Mouse (Mus musculus): ENCODE data around the gene Hmga1. TPM values are rescaled to one million over a fixed set of nuclear protein-coding genes. Genes with fewer than 3 reads are reported as not detected.

The Hmga1 gene
- total RNA-seq, 2 experiments from 2014 or later, result 47.6 to 52.8 TPM

GRCm38 (mm10) chr17:27610679-27611518, 54.6 kb downstream of the Hmga1 start:
- intact Hi-C loops (cut with DNase I), result loop anchor here (2.0 kb wide), 1 partner anchor 28 kb away; no protein-coding TSS in a partner anchor
- peak; percentile 77 to 96 for DNase-seq (ENCODE audit: low spot score in 2 of 2)

GRCm38 (mm10) chr17:27611519-27611884, 55.2 kb downstream of the Hmga1 start:
- intact Hi-C loops (cut with DNase I), result loop anchor here (2.0 kb wide), 1 partner anchor 27 kb away; no protein-coding TSS in a partner anchor
- peak in 1 of 2 experiments; percentile 50 for DNase-seq (ENCODE audit: low spot score in 2 of 2)

GRCm38 (mm10) chr17:27611994-27612393, 55.7 kb downstream of the Hmga1 start:
- intact Hi-C loops (cut with DNase I), result loop anchor here (2.0 kb wide), 1 partner anchor 27 kb away; no protein-coding TSS in a partner anchor

GRCm38 (mm10) chr17:27613016-27613415, 56.7 kb downstream of the Hmga1 start:
- DNase-seq (ENCODE audit: low spot score in 2 of 2), result no peak
- intact Hi-C loops (cut with DNase I), result no loop called here

More at GRCm38 (mm10) chr17:27611994-27612393, 55.7 kb downstream of the Hmga1 start:
- DNase-seq (ENCODE audit: low spot score in 2 of 2), result no peak

Other genes starting within 250 kb of the Hmga1 start
- 10 to 100 TPM; 21.1 to 30.4 TPM for gene Grm4, start 35.1 kb upstream of the Hmga1 start, total RNA-seq (2021)
- gene AI413582, start 9.3 kb downstream of the Hmga1 start, total RNA-seq (2021), result 10 to 100 TPM; 92.9 to 97.4 TPM
- gene Nudt3, start 67.0 kb downstream of the Hmga1 start, total RNA-seq (2021), result 100 to 1,000 TPM; 573 to 611 TPM
- gene RPS10-NUDT3, start 78.7 kb downstream of the Hmga1 start, total RNA-seq (2021), result 1 to 10 TPM in 1 of 2 experiments, not detected in 1; 2.1 TPM
- gene Rps10, start 80.2 kb downstream of the Hmga1 start, total RNA-seq (2021), result 100 to 1,000 TPM; 430 to 432 TPM
- 100 to 1,000 TPM; 428 to 433 TPM for gene Pacsin1, start 99.0 kb downstream of the Hmga1 start, total RNA-seq (2021)
- under 1 TPM in 1 of 2 experiments, not detected in 1; 0.21 TPM for gene Spdef, start 172.5 kb downstream of the Hmga1 start, total RNA-seq (2021)

All from left cerebral cortex, postnatal 25 days (tissue).